Mouse (Mus musculus) cerebellum, adult 11 months (tissue): ENCODE measurements at regions not wholly inside any gene's neighbourhood (a gene's known extent, or its start where the extent isn't known, plus 50 kb on each side); places are given as distances from the start of the nearest gene placed in this dataset.
A peak's percentile ranks its signal among the peaks of the same experiment; 100 is the strongest.

Experiments
- DNase-seq: peaks from one replicate; pipeline ENCODE4 v3.0.0; 2022

- peak; percentile 38 for DNase-seq
Measured at GRCm38 (mm10) chr2:30697851-30698250, 103.0 kb downstream of the Cstad start.

GRCm38 (mm10) chr2:30695771-30696456, 101.1 kb downstream of the Cstad start:
- DNase-seq: no peak

GRCm38 (mm10) chr2:30695041-30695440, 100.2 kb downstream of the Cstad start:
- no peak for DNase-seq

GRCm38 (mm10) chr2:30693206-30694035, 98.6 kb downstream of the Cstad start:
- peak; percentile 84 for DNase-seq

- peak; percentile 75 for DNase-seq
Measured at GRCm38 (mm10) chr2:30692561-30693205, 97.8 kb downstream of the Cstad start.

GRCm38 (mm10) chr2:30691857-30692560, 97.2 kb downstream of the Cstad start:
- DNase-seq: peak; percentile 98

- DNase-seq: peak; percentile 49
Measured at GRCm38 (mm10) chr2:30690925-30691856, 96.4 kb downstream of the Cstad start.

GRCm38 (mm10) chr2:30690307-30690706, 95.5 kb downstream of the Cstad start:
- no peak for DNase-seq

- DNase-seq: no peak
Measured at GRCm38 (mm10) chr2:30688402-30688801, 93.6 kb downstream of the Cstad start.

- no peak for DNase-seq
Measured at GRCm38 (mm10) chr2:30687121-30687551, 92.3 kb downstream of the Cstad start.

GRCm38 (mm10) chr2:30686359-30686758, 91.5 kb downstream of the Cstad start:
- DNase-seq: no peak

GRCm38 (mm10) chr2:30685137-30685860, 90.5 kb downstream of the Cstad start:
- DNase-seq: no peak

- no peak for DNase-seq
Measured at GRCm38 (mm10) chr2:30684461-30684860, 89.6 kb downstream of the Cstad start.

- no peak for DNase-seq
Measured at GRCm38 (mm10) chr2:30682146-30682825, 87.4 kb downstream of the Cstad start.

- DNase-seq: no peak
Measured at GRCm38 (mm10) chr2:30681642-30682041, 86.8 kb downstream of the Cstad start.

GRCm38 (mm10) chr2:30679041-30679440, 84.2 kb downstream of the Cstad start:
- no peak for DNase-seq

- DNase-seq: no peak
Measured at GRCm38 (mm10) chr2:30677498-30677897, 82.7 kb downstream of the Cstad start.

- DNase-seq: peak; percentile 68
Measured at GRCm38 (mm10) chr2:30676833-30677459, 82.1 kb downstream of the Cstad start.

GRCm38 (mm10) chr2:30676450-30676832, 81.6 kb downstream of the Cstad start:
- no peak for DNase-seq

- no peak for DNase-seq
Measured at GRCm38 (mm10) chr2:30675839-30676238, 81.0 kb downstream of the Cstad start.
